Mouse (Mus musculus) lung, embryonic 15.5 days (tissue): Measurements from ENCODE around the gene Gm3285. TPM values are rescaled to one million over a fixed set of nuclear protein-coding genes. Genes with fewer than 3 reads are reported as not detected.
A peak's percentile ranks its signal among the peaks of the same experiment; 100 is the strongest.

ENCODE experiments used
- ATAC-seq: fragments of 200-750 bp; cut with Nextera tagmentation; 2 replicates; pipeline ENCODE4 v1.8.0; 2017; ENCODE audit warnings: moderate number of reproducible peaks, borderline replicate concordance; ENCODE audit not compliant: low FRiP score, low TSS enrichment; ENCODE audit errors: extremely low read depth
- H3K27ac ChIP-seq: fragments of 300-500 bp; sonication (generic); 2 replicates; pipeline ENCODE4 v1.5.1; 2015; ENCODE audit warnings: moderate library complexity, mild to moderate bottlenecking, inconsistent platforms
- H3K27me3 ChIP-seq: fragments of 300-500 bp; sonication (generic); 2 replicates; pipeline ENCODE4 v1.6.1; 2015; ENCODE audit warnings: inconsistent platforms
- H3K36me3 ChIP-seq: fragments of 300-500 bp; sonication (generic); 2 replicates; pipeline ENCODE4 v1.6.1; 2015; ENCODE audit warnings: inconsistent platforms
- H3K4me1 ChIP-seq: fragments of 300-500 bp; sonication (generic); 2 replicates; pipeline ENCODE4 v1.6.1; 2015; ENCODE audit warnings: inconsistent platforms
- H3K4me2 ChIP-seq: fragments of 300-500 bp; sonication (generic); 2 replicates; pipeline ENCODE4 v1.6.1; 2015; ENCODE audit warnings: inconsistent platforms, mild to moderate bottlenecking, moderate library complexity
- H3K4me3 ChIP-seq: fragments of 300-500 bp; sonication (generic); 2 replicates; pipeline ENCODE4 v1.5.1; 2015; ENCODE audit warnings: mild to moderate bottlenecking, inconsistent platforms
- H3K9ac ChIP-seq: fragments of 300-500 bp; sonication (generic); 2 replicates; pipeline ENCODE4 v1.6.1; 2015; ENCODE audit warnings: inconsistent platforms
- H3K9me3 ChIP-seq: fragments of 300-500 bp; sonication (generic); 2 replicates; pipeline ENCODE4 v1.6.1; 2016; ENCODE audit warnings: inconsistent platforms
- WGBS: fragments of 180-500 bp; shearing (Covaris S2); methylation state at CpG from one replicate; pipeline ENCODE4 v1.1.7; 2015; 5-methylcytosine and 5-hydroxymethylcytosine counted together
- polyA plus RNA-seq: library from polyadenylated mRNA; unstranded; fragments of >200 nt; fragmentation: Nextera tagmentation; extraction: Ambion mirVana; gene quantifications from 2 replicates; pipeline ENCODE4 v1.2.1, GENCODE M21; 2015

Gene Gm3285
- polyA plus RNA-seq, 1 experiment from 2014 or later, result not detected

- no peak for ATAC-seq
- Histone ChIP-seq H3K4me1 (peaks cover 14% of the 10 kb centered on the region), H3K4me3 (peak overlapping the region; percentile 68), H3K4me2 (peak overlapping the region; percentile 87), H3K9ac (peak overlapping the region; percentile 53), H3K27ac (no peak overlapping the region), H3K9me3 (no peaks in the 10 kb centered on the region), H3K36me3 (no peaks in the 10 kb centered on the region), H3K27me3 (peaks cover 9% of the 10 kb centered on the region)
- WGBS, result 82% methylated on average over 27 of the region's 27 CpGs
These were observed 39.4 kb downstream of the Gm3285 start for GRCm38 (mm10) chr10:77900903-77901818.

DNA sequence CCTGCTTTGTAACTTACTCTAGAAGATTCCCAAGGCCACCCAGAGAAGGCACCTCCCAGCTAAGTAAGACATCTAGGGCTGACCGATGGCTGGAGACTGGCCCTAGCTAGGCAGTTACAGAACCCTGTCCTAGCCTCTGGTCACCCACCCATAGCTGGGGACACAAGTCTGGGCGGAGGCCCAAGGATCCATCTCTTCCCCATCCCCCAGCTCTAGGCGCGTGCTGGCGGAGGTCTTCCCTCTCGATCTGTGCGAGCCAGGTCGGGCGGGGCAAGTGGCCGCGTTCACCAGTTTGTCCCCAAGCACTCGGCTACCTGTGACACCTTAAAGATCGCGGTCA lies 40.1 kb downstream of the Gm3285 start:
- 2% methylated on average over 14 of the region's 14 CpGs for WGBS
- H3K4me1 ChIP-seq, result peaks cover 14% of the 10 kb centered on the region

GRCm38 (mm10) chr10:77902211-77902893 lies 40.6 kb downstream of the Gm3285 start, which contains the start of gene Lrrc3:
TSS of gene Lrrc3 (minus strand) at chr10:77902536.
- no peaks in the 10 kb centered on the region for H3K9me3 ChIP-seq
- H3K9ac ChIP-seq, result peak within 1 kb of the TSS; percentile 53
- no peak within 1 kb of the TSS for H3K27ac ChIP-seq
- no peaks in the 10 kb centered on the region for H3K36me3 ChIP-seq
- under 1% methylated on average over 44 of the region's 46 CpGs for WGBS
- peak within 1 kb of the TSS; percentile 68 for H3K4me3 ChIP-seq
- ATAC-seq, result peak; percentile 80
- H3K27me3 ChIP-seq, result peaks cover 9% of the 10 kb centered on the region
- H3K4me2 ChIP-seq, result peak within 1 kb of the TSS; percentile 87
- peaks cover 14% of the 10 kb centered on the region for H3K4me1 ChIP-seq

More for the DNA sequence above, 40.1 kb downstream of the Gm3285 start:
- H3K4me3 ChIP-seq, result peak overlapping the region; percentile 68
- peak; percentile 44; the same call in 1 of the 2 replicates for ATAC-seq
- no peak overlapping the region for H3K27ac ChIP-seq
- H3K9me3 ChIP-seq, result no peaks in the 10 kb centered on the region
- peak overlapping the region; percentile 87 for H3K4me2 ChIP-seq
- H3K27me3 ChIP-seq, result peaks cover 9% of the 10 kb centered on the region
- peak overlapping the region; percentile 53 for H3K9ac ChIP-seq
- no peaks in the 10 kb centered on the region for H3K36me3 ChIP-seq

DNA sequence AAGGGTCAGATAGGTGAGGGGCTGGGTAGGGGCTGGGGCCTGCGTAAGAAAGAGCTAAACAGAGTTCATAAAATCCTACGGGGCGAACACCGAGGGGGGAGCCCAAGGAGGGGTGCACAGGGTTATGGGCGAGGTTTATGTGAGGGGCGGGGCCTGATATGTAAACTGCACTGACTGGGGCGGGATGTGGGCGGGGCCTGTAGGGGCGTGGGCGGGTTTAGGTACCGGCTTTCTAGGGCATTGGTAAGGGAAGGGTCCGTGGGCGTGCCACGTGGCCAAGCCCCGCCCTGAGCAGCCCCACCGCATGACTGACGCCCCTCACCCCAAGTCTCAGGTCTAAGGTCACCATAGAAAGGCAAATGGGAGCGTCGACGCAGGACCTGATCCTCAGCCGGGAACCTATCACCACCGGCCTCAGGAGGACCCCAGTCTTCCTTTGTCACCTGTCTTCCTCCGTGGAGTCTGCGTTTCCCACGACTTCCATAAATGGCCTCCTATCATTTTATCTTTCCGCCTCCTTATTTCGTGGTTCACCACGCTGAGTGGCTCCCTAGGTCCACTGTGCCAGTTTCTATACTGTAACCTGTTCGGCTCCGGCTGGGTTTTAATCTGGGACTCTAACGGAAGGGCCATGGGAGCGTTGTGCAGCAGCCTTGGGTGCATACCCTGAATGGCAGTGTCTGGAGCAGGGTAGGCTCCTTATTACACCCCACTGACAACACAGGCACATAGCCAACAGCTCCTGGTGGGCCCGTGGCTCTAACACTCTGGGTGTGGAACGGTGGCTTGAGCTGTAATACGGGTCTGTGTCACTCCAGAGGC lies 41.3 kb downstream of the Gm3285 start:
- Histone ChIP-seq H3K4me2 (peak overlapping the region; percentile 87), H3K9ac (no peak overlapping the region; the same call in 1 of the 2 replicates), H3K27me3 (peaks cover 9% of the 10 kb centered on the region), H3K27ac (no peak overlapping the region), H3K36me3 (no peaks in the 10 kb centered on the region), H3K9me3 (no peaks in the 10 kb centered on the region), H3K4me3 (peak overlapping the region; percentile 68), H3K4me1 (peaks cover 14% of the 10 kb centered on the region)
- 5% methylated on average over 34 of the region's 35 CpGs for WGBS
- ATAC-seq, result peak; percentile 76

Other genes with a start within 250 kb of the Gm3285 start
- gene Ube2g2, start 239.7 kb upstream of the Gm3285 start, polyA plus RNA-seq, result 73.8 and 74.3 TPM in 2 replicates
- gene Tspear, start 175.4 kb upstream of the Gm3285 start, polyA plus RNA-seq, result 0.08 and 0.19 TPM in 2 replicates
- not detected in 2 replicates for gene Gm19402, start 171.2 kb upstream of the Gm3285 start, polyA plus RNA-seq
- gene Gm9508, start 164.7 kb upstream of the Gm3285 start, polyA plus RNA-seq, result not detected in 2 replicates
- not detected in 2 replicates for gene Gm10272, start 155.3 kb upstream of the Gm3285 start, polyA plus RNA-seq
- gene Gm10024, start 150.5 kb upstream of the Gm3285 start, polyA plus RNA-seq, result not detected in 2 replicates
- gene Gm10142, start 146.2 kb upstream of the Gm3285 start, polyA plus RNA-seq, result not detected in 2 replicates
- not detected in 2 replicates for gene Krtap12-1, start 141.4 kb upstream of the Gm3285 start, polyA plus RNA-seq
- gene Gm10100, start 135.5 kb upstream of the Gm3285 start, polyA plus RNA-seq, result not detected in 2 replicates
- gene Gm18596, start 119.3 kb upstream of the Gm3285 start, polyA plus RNA-seq, result not detected in 2 replicates
- not detected in 2 replicates for gene Gm9736, start 110.6 kb upstream of the Gm3285 start, polyA plus RNA-seq
- gene Gm3233, start 102.3 kb upstream of the Gm3285 start, polyA plus RNA-seq, result not detected in 2 replicates
- not detected in 2 replicates for gene Gm3238, start 90.7 kb upstream of the Gm3285 start, polyA plus RNA-seq
- not detected in 2 replicates for gene Gm7138, start 85.0 kb upstream of the Gm3285 start, polyA plus RNA-seq
- gene Gm3250, start 79.4 kb upstream of the Gm3285 start, polyA plus RNA-seq, result not detected in 2 replicates
- gene Gm7137, start 73.8 kb upstream of the Gm3285 start, polyA plus RNA-seq, result not detected in 2 replicates
- gene Gm9639, start 66.9 kb upstream of the Gm3285 start, polyA plus RNA-seq, result not detected in 2 replicates
- not detected in 2 replicates for gene Gm19668, start 62.8 kb upstream of the Gm3285 start, polyA plus RNA-seq
- not detected in 2 replicates for gene Gm9507, start 50.1 kb upstream of the Gm3285 start, polyA plus RNA-seq
- gene Gm2696, start 47.3 kb upstream of the Gm3285 start, polyA plus RNA-seq, result not detected in 2 replicates
- not detected in 2 replicates for gene Krtap10-4, start 34.9 kb upstream of the Gm3285 start, polyA plus RNA-seq
- not detected in 2 replicates for gene Krtap10-10, start 26.0 kb upstream of the Gm3285 start, polyA plus RNA-seq
- not detected in 2 replicates for gene Gm36176, start 15.2 kb upstream of the Gm3285 start, polyA plus RNA-seq
- not detected in 2 replicates for gene Gm10318, start 9.1 kb upstream of the Gm3285 start, polyA plus RNA-seq
- 4.5 TPM in 2 replicates for gene Lrrc3, start 40.6 kb downstream of the Gm3285 start, polyA plus RNA-seq
- gene Trpm2, start 108.6 kb downstream of the Gm3285 start, polyA plus RNA-seq, result 0.72 and 1.6 TPM in 2 replicates
- 25.4 and 25.6 TPM in 2 replicates for gene 1810043G02Rik, start 116.5 kb downstream of the Gm3285 start, polyA plus RNA-seq
- 171 and 179 TPM in 2 replicates for gene Pfkl, start 148.1 kb downstream of the Gm3285 start, polyA plus RNA-seq
- 1.9 and 2.2 TPM in 2 replicates for gene Dnmt3l, start 180.0 kb downstream of the Gm3285 start, polyA plus RNA-seq
- 2.1 and 2.7 TPM in 2 replicates for gene Aire, start 181.6 kb downstream of the Gm3285 start, polyA plus RNA-seq
- 8.4 and 8.5 TPM in 2 replicates for gene Icosl, start 207.3 kb downstream of the Gm3285 start, polyA plus RNA-seq